31 mouse cellular contexts compared by ENCODE assay signal in genomic region chr5:7919681-7920080, GRCm38 (mm10). TPM values are rescaled to one million over a fixed set of nuclear protein-coding genes. Genes with fewer than 3 reads are reported as not detected.
"Had no signal": no experiment of that assay in that cellular context is flagged by ENCODE, and none has a peak within 500 bp of the region (broad histone marks: within the 10 kb centered on the region; RNA-seq: fewer than 3 reads in every experiment).

No protein-coding gene starts in this region.

- H3K9me3 ChIP-seq: heart, embryonic 12.5 days; heart, embryonic 13.5 days; heart, embryonic 15.5 days; hindbrain, embryonic 10.5 days; hindbrain, embryonic 12.5 days; hindbrain, embryonic 13.5 days; hindbrain, embryonic 15.5 days; intestine, embryonic 15.5 days; kidney, embryonic 15.5 days had no signal

- H3K4me1 ChIP-seq: heart, embryonic 12.5 days; heart, embryonic 13.5 days; heart, embryonic 15.5 days; hindbrain, embryonic 10.5 days; hindbrain, embryonic 12.5 days; hindbrain, embryonic 13.5 days; hindbrain, embryonic 15.5 days; intestine, embryonic 15.5 days; kidney, embryonic 15.5 days had no signal

- H3K36me3 ChIP-seq: heart, embryonic 12.5 days; heart, embryonic 13.5 days; heart, embryonic 15.5 days; hindbrain, embryonic 10.5 days; hindbrain, embryonic 12.5 days; hindbrain, embryonic 13.5 days; hindbrain, embryonic 15.5 days; intestine, embryonic 15.5 days; kidney, embryonic 15.5 days had no signal

- H3K27ac ChIP-seq: heart, embryonic 13.5 days; heart, embryonic 15.5 days; hindbrain, embryonic 10.5 days; hindbrain, embryonic 12.5 days; hindbrain, embryonic 13.5 days; hindbrain, embryonic 14.5 days; hindbrain, embryonic 15.5 days; hindbrain, postnatal 0 days; intestine, embryonic 15.5 days; kidney, embryonic 15.5 days; kidney, postnatal 0 days; layer of hippocampus, adult 2 months; left cerebral cortex, adult 2 months had no signal

- DNase-seq: heart, postnatal 10 days; heart, postnatal 14 days; heart, postnatal 4 days; kidney, adult 11 months; kidney, adult 18-20 months; kidney, adult 2 months; kidney, adult 8-10 months; kidney, adult 9 months; kidney, postnatal 10 days; kidney, postnatal 14 days; kidney, postnatal 25 days; kidney, postnatal 36 days; kidney, postnatal 4 days; layer of hippocampus, adult 9-11 months; layer of hippocampus, postnatal 36 days had no signal

- H3K4me3 ChIP-seq: heart, embryonic 12.5 days; heart, embryonic 13.5 days; heart, embryonic 15.5 days; hindbrain, embryonic 10.5 days; hindbrain, embryonic 12.5 days; hindbrain, embryonic 13.5 days; hindbrain, embryonic 15.5 days; intestine, embryonic 15.5 days; kidney, embryonic 15.5 days; layer of hippocampus, adult 2 months; left cerebral cortex, adult 2 months had no signal

- H3K27me3 ChIP-seq: heart, embryonic 12.5 days; heart, embryonic 13.5 days; heart, embryonic 15.5 days; hindbrain, embryonic 12.5 days; hindbrain, embryonic 13.5 days; hindbrain, embryonic 15.5 days; intestine, embryonic 15.5 days; kidney, embryonic 15.5 days had no signal

RNA-seq across cellular contexts. Expression of gene Steap4, which starts 40.6 kb away (rescaled TPM):
- total RNA-seq: hematopoietic stem cell, adult 5-6 weeks had no signal
- polyA plus RNA-seq: inflammation-experienced regulatory T-cells, adult 6 months had no signal
